Mouse (Mus musculus) kidney, postnatal 25 days (tissue): ENCODE data around the gene Sgca.
"Not testable (repeated sequence)": the region's sequence is repeated elsewhere in the genome, so short reads cannot be mapped to it uniquely, and the experiment has no call there.

Experiments used
- DNase-seq, 2 experiments: peaks; one replicate each; pipeline ENCODE4 v3.0.0; 2021; ENCODE audit warnings: mixed read lengths in 2 of 2

Sgca gene

DNA sequence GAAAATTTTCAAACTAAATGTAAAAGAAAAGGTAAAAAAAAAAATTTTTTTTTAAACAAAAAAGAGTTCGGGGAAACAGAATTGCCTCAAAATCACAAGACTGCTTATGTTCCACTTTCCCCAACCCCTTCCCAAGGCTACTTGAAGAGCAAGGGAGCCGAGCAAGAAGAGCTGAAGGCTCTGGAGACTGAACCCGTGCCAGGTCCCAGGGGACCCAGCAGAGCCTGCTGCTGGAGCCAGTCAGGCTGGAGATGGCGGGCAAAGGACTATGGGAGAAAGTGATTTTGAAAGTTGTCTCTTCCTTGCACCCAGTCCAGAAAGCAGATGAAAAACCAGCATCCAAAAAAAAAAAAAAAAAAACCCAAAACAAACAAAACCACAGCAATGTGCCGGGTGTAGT lies 9.7 kb upstream of the Sgca start:
- DNase-seq: no peak

- peak in 1 of 2 experiments; percentile 69 for DNase-seq
These were observed 9.0 kb upstream of the Sgca start for GRCm38 (mm10) chr11:94985140-94985539.

- DNase-seq: no peak
These were observed 3.5 kb upstream of the Sgca start for GRCm38 (mm10) chr11:94979462-94980179.

- DNase-seq: peak; percentile 96
These were observed 2.8 kb upstream of the Sgca start for GRCm38 (mm10) chr11:94978947-94979346.

- no peak for DNase-seq
These were observed 2.2 kb upstream of the Sgca start for GRCm38 (mm10) chr11:94978178-94978915.

GRCm38 (mm10) chr11:94974951-94975350 lies 1.2 kb downstream of the Sgca start:
- no peak for DNase-seq

GRCm38 (mm10) chr11:94973313-94973712 lies 2.8 kb downstream of the Sgca start:
- no peak for DNase-seq

GRCm38 (mm10) chr11:94972887-94973286 lies 3.2 kb downstream of the Sgca start:
- DNase-seq: no peak

DNA sequence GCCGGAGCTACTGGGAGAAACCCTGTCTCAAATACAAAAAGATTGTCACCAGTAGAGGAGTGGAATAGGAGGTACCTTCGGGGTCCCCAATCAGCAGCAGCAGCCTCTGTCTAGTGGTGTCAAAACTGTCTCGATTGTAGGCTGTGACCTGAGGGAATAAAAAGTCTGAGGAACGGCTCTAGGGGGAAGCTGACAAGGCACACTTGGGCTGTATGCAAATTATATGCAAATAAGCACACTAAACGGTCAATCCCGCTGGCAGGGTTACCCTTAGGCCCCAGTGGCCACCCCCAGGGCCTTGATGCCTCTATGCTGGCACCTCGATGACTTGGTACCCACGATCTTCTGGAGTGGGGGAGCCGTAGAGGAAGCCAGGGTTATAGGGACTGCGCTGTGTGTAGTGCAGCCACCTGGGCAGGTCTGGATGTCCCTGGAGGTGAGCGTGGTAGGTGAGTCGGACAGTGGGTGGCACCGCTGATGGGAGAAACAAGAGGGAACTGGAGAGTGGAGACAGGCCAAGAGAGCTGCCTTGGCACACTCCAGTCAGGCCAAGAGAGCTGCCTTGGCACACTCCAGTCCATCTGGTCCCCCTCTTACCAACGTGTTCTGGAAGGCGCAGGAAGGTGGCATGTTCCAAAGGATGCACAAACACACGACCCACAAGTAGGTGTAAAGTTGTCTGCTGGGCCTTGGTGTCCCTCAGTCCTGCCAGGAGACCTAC lies 4.1 kb downstream of the Sgca start:
- no peak for DNase-seq

DNA sequence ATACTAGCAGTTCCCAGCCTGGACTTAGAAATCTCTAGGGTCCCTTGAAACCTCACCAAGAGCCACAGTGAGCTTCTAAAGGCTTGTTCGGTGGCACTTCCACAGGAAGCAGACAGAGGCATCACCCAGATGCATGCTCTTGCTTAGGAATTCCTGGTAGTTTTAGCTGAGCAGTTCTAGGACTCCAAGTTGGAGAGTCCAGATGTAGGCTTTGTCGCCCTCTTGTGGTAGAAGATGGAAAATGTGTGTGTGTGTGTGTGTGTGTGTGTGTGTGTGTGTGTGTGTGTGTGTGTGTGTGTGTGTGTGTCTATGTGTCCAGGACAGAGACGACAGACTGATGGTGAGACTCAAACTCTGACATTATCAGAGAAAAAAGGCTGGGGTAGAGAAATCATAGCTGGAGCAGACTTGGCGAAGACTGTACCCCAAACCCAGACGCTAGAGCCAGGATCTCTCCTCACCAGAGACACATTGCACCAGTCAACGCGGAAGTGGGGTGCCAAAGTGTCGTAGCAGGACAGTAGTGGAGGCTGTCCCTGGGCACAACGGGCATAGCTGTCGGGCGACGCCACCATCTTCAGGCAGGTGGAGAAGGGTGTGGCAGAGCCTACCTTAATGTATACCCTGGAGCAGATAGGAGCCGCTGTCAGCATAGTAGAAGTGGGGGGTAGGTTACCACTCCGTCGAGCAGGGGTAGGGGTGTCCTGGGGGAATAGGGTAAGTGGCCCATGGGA lies 5.8 kb downstream of the Sgca start:
- DNase-seq: peak; percentile 64 to 86

DNA sequence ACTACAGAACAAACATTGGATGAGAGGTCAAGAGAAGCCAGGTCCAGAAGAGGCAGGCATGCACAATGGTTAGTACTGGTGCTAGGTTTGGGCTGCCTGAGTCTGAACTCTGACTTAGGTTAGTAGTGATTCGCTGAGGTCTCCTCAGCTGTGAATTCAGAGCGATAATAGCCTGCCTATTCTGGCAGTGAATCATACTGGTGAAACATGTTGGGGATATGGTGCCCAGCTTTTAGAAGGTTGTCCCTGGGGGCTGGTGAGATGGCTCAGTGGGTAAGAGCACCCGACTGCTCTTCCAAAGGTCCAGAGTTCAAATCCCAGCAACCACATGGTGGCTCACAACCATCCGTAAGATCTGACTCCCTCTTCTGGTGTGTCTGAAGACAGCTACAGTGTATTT lies 6.4 kb downstream of the Sgca start:
- not testable (repeated sequence) for DNase-seq

DNA sequence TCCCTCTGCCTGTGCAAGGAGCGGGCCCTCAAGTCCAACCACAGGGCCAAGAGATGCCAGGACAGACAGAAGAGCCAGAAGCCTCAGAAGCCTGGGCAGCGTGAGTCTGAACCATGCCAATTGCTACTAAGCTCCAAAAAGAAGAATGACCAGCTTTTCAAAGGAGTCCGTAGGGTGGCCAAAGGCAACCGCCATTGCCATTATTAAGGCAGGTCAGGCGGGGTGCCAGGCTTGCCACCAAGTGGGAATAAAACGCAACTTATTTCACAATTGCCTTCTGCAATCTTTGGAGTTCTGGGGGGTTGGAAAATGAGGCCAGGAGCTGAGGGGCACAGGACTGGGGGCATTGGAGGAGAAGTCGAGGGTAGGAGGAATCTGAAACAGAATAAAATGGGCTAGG lies 7.9 kb downstream of the Sgca start:
- DNase-seq: no peak

- no peak for DNase-seq
These were observed 8.7 kb downstream of the Sgca start, which contains the start of gene Hils1 for GRCm38 (mm10) chr11:94967419-94967818. Gene Hils1, plus strand, starts transcription at chr11:94967593.

GRCm38 (mm10) chr11:94962534-94963101 lies 13.5 kb downstream of the Sgca start:
- no peak for DNase-seq

DNA sequence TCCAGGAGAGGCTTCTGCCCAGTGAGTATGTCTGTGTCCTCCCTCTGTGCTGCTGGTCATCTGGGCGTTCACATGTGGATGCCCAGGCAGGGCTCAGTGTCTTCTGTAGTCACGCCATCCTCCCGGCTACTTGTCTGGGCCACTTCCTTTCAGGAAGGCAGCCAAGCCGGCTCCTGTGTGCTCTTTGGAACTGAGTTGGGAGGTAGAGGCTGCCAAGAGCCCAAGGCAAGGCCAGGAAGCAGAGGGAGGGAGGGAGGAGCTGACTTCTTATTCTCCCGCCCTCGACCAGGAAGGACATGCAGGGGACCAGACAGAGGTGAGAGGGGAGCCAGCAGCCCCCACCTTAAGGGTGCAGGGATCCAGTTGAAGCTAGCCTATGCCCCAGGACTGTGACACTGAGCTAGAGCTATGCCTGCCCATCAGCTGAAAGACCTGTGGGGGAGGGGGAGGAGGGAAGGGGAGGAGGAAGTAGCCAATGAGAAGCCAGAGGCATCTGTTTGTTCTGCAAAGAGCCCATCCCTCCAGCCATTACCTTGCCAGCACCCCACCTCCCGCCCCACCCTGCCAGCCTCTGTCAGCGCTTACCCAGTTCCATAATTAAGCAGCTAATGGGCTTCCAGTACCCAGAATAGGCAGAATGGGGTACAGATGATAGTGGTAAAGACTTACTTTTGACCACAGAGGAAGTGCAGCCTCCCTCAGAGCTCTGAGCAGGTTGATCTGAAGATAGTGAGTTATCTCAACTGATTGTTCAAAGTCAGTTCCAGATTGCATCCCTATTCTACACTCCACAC lies 17.9 kb downstream of the Sgca start:
- peak; percentile 85 to 93 for DNase-seq

DNA sequence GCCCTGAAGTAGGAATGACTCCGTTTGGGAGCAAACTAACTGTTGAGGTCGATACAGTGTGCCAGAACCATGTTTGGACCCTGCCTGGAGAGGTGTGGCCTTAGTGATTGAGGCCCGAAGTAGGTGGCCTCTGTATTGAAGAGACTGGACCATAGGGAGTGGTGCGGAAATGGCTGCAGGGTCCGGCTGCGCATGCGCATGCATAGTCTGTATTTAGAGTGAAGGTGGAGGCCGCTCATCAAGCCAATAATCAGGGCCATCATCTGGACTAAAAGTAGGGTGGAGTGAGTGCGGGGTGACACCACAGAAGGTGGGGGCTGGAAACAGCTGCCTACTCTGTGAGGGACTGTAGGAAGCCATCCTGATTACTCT lies 18.4 kb downstream of the Sgca start:
- peak; percentile 59 to 73 for DNase-seq

DNA sequence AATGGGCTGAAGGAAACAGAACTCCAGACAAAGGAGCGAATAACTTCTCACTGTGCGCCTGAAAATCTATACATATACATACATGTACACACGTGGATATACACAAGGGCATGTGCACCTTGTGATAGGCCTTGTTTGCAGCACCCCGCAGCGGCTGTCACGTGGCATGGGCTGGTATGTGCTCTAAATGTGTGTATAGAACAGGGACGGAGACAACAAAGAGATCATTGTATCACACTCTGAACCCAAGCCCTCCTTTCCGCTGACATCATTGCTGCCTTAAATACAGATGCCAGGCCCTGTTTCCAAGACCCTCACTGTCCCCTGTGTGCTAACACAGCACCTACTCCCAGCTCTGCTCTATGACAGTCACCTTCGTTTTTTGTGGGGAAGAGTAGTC lies 21.0 kb downstream of the Sgca start:
- DNase-seq: no peak

GRCm38 (mm10) chr11:94952169-94952568 lies 24.0 kb downstream of the Sgca start:
- no peak for DNase-seq

DNA sequence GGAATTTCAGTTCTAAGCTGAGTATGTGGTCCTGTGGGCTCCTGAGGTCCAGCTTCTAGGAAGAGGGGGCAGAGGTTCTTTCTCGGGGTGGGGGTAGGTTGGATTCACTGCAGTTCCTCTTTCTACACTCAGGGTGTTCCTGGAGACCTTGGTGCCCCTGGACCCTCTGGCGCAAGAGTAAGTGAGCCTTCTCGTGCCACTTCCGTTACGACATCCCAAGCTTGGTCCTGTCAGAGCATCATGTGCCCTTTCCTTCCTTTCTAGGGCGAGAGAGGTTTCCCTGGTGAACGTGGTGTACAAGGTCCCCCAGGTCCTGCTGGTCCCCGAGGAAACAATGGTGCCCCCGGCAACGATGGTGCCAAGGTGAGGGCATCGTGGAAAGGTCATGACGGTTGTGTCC lies 30.9 kb downstream of the Sgca start:
- peak in 1 of 2 experiments; percentile 27 for DNase-seq

GRCm38 (mm10) chr11:94944295-94944694 lies 31.8 kb downstream of the Sgca start:
- DNase-seq: peak; percentile 14 to 20

DNA sequence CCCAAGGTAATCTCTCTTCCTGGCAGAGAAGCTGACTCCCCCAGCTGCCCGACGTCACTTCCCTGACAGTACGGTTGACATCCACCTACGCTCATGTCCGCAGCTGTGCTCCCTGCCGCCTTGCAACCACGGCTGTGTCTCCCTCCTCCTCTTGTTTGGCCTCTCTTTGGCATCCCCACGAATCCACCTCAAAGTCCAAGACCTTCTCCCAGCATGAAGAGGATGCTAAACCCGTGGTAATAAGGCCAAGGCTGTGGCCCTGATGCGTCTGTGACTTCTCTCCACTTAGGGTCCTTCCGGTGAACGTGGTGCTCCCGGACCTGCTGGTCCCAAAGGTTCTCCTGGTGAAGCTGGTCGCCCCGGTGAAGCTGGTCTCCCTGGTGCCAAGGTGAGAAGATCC lies 33.1 kb downstream of the Sgca start:
- peak in 1 of 2 experiments; percentile 21 for DNase-seq
